Mouse (Mus musculus) adrenal gland, postnatal 36 days (tissue): ENCODE results near the gene Frmd4a. TPM values are rescaled to one million over a fixed set of nuclear protein-coding genes. Genes with fewer than 3 reads are reported as not detected.

Experiments used
- DNase-seq, 2 experiments: peaks; one replicate each; pipeline ENCODE4 v3.0.0; 2021; ENCODE audit warnings: mixed read lengths in 1 of 2
- total RNA-seq, 2 experiments: library from RNA; stranded (reverse); gene quantifications; 2 replicates each; pipeline ENCODE4 v1.2.3; 2021

Frmd4a gene
- total RNA-seq, 2 experiments from 2014 or later, result 11.1 to 18.8 TPM

DNA sequence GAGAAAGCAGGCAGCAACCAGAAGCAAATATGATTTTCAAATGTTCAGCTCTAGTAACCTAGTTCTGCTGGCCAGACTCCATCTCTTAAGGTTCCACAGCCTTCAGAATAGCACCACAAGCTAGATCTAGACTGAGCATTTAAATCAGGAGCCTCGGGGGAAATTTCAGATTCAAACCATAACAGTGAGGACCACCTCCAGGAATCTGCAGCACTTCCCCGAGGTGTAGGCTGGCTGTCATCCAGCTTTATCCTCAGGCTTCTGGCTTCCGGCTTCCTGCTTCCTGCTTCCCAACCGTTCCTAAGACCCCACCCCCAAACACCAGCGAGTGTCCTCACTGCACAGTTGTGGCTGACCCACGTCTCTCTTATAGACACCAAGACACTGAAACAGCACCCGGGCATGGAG, 374.2 kb downstream of the Frmd4a start:
- peak in 1 of 2 experiments; percentile 41 for DNase-seq

DNA sequence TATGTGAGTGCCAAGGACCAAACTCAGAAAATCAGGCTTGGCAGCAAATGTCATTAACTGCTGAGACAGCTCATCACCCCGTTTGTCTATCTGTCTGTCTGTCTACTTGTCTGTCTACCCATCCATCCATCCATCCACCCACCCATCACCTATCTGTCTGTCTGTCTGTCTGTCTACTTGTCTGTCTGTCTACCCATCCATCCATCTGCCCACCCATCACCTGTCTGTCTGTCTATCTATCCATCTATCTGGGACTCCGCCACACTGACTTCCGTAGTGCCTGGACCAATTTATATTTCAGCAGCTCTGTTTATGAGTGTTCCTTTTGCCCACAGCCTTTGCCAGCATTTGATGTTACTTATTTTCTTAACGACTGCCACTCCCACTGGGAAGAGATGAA, 375.5 kb downstream of the Frmd4a start:
- no peak for DNase-seq

DNA sequence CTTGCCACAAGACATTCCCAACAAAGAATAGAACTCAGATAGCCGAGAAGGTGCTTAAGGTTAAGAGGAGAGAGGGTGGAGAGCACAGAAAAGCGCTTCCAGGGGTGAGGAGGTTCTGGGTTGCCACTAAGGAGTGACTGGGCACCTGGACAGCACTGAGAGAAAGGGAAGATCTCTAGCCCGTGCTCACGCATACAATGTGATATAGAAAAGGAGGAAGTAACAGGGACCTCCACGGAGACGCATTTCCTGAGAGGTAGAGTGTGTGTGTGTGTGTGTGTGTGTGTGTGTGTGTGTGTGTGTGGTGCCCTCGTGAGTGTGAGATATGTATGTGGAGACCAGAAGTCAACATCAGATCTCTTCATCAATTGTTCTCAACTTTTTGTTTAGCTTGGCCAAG, 377.1 kb downstream of the Frmd4a start:
- no peak for DNase-seq

DNA sequence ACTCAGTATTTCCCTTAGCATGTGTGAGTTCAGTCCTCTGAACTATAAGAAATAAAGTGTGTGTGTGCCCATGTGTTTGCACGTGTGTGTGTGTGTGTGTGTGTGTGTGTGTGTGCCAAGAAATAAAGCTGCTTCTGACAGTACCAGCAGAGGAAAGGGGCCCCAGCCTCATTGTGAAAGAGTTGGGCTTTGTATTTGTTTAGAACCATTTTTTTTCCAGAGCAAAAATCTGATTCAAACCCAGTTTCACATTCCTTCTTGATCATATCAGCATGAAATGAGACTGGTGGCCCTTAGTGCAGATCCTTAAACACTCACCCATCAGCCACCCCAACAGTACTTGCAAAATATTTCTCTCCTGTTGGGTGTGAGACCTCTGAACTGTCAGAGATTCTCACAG, 382.2 kb downstream of the Frmd4a start:
- no peak for DNase-seq

DNA sequence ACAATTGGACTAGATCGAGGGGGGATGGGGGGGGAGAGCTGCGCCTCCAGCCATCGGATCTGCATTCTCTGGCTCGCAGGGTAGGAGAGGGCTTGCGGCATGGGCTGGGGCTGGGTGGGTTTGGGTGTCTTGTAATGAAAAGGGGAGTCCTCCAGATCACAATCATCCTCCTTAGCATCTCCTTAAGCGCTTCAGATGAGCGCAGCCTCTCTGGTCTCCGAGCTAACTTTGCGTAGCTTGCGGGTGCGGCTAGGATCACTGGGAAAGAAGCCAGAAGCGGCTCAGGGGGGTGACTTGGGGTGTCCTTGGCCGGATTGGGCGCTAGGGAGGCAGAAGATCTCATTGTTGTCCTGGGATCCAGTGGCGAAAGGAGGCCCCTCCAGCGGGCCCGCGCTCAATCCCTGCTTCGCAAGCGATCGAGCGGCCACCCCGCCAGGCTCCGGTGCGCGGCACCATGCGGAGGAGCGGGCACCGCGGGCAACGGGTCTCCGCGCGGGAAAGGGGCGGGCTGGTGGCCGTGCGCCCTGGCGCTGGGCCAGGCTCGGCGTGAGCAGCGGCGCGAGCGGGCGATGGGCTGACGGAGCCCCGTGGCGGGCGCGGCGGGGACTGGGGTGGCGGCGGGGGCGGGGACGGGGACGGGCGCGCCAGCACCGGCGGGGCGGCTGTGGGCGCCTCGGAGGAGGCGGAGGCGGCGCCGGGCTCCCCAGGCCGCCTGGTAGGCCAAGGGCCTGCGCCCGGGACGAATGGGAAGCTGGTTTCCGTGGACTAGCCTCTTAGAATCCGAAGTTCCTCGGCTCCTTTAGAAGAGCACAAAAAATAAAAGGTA, 383.5 kb downstream of the Frmd4a start:
- DNase-seq, result peak; percentile 72 to 79

DNA sequence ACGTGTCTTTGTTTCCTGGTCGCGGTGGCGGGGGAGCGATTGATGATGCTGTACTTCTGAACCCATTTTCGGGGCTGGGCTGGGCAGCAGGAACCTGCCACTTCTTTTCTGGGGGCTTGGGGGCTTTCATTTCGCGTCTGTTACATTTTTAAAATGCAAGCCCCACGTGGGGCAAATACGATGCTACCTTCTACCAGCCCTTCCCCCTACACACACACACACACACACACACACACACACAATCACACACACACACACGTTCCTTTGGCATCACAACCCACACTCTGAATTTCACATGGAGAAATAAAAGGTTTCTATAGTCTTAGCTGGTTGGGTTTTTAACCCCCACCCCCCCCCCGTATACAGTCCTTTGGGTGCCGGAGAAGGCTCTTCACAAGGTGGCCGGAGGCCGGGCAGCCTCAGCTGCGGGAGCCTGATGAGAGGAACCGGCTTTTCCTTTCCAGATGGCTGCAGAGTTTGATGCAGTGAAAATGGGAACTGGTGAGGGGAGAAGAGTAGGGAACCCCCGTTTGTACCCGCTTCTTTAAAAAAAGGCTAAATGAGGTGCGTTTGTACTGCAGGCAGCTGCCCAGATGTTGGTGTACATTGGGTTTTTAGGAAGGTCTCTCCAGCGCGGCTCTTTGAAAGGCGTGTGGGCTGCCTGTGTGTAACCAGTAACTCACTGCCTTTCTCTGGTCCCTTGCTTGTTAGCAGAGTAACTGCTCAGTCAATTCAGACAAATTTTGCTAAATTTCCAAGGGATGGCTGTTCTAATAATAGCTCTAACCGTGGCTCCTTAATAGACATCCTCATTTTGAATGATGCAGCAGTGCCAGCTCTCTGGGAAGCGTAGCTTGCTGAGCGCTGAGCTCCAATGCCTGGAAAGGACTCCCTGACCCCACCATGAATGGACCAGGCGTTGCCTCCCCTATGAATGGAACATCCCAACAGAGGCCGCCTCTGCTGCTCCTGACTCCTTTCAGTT, 384.4 kb downstream of the Frmd4a start:
- peak; percentile 17 to 27 for DNase-seq

DNA sequence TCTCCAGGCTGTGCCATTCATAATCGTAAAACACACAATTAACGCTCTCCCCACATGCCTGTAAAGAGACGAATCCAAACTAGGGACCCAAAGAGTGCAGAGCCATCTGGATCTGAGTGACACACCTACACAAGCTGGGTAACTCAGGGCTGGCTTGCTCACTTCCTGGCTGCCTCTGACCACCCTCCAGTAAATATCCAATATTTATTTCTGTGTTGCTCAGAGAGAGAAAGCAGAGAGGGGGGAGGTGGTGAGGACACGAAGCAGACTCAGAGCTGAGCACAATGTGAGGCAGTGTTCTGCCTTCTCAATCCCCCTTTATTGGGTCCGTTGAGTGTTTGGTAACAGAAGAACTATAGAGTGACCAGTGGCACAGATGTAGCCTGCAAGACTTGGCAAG, 389.5 kb downstream of the Frmd4a start:
- no peak for DNase-seq

DNA sequence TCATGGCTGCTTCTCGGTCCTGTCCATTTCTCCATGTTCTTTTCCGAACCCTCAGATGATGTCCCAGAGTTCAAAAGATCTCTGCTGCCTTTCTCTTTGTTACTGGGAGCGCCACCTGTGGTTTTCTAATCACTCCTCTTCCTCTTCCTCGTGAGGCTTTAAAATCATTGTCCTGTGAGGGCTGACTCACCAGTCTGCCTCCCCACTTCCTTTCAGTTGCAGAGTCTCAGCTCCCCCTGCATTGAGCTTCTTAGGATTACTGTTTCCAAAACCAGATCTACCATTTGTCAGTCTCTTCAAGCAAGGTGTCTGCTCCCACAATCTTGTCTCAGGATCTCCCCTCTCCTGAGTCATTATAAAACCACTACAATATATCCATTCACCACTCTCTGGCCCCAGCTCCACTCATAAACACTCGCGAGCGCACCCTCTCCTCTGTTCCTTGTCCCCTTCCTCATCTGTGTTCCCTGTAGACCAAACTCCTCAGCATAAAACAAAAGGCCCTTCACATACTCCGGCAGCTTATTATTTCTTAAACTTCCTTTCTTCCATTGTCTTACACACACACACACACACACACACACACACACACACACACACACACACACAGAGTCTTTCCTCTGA, 392.4 kb downstream of the Frmd4a start:
- DNase-seq, result no peak

DNA sequence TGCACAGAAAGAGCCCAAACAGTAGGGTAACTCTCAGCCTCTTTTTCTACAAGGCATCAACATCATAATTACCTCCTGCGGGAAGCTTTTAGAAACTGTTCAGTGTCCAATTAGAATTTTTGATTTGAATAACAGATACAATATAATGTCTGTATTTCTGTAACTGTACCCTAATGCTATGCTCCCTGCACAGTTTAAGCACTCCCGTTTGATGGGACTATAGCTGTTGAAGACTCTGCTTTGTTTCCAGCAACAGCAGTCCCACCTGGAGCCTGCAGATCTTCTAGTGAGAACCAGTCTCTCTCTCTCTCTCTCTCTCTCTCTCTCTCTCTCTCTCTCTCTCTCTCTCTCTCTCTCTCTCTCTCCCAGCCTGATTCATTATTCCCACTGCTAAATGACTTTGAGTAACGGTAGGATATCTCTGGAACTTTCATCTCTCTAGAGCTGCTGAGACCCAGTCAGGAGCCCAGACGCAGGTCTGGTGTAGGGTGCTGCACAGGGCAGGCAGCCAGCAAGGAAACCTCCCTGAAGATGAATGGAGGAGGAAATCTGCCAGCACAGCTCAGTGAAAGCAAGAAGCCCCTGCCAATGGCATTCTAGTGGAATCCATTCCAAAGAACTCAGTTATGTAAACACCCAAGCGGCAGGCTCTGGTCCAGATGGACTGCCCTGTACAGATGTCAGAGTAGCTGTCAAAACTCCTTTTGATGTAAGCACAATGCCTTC, 395.5 kb downstream of the Frmd4a start:
- peak; percentile 31 to 59 for DNase-seq

DNA sequence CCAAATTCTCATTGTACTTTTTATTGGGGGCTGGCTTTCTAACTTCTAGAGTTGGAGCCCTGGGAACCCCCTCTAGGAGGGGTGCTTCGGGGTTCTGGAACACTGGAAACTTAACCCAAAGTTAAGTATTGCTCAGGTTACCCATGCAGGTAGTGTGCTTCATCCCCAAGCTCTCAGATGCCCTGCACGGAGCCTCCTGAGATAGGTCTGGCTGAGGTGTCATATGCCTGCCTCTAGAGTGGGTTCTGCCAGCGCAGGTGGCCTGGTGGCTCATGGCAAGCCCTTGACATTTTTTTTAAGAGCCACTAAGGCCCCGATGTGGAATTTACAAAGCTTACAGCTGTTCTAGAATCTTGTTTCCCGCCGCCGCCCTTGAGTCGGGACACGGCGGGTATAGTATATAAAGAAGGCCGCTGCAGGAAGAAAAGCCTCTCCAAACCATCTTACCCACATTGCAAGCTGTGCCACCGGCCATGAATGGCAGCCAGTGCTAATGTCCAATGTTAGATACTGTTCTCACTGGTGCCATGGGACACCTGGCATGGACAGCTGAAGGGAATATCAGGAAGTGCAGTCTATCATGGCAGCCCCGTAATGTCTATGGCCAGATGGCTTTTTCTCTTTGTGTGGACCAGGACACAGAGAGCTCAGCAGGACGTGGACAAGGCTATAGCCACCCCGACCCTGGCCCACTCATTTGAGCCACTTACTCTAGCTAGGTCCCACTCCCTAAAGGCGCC, 396.2 kb downstream of the Frmd4a start:
- no peak for DNase-seq

DNA sequence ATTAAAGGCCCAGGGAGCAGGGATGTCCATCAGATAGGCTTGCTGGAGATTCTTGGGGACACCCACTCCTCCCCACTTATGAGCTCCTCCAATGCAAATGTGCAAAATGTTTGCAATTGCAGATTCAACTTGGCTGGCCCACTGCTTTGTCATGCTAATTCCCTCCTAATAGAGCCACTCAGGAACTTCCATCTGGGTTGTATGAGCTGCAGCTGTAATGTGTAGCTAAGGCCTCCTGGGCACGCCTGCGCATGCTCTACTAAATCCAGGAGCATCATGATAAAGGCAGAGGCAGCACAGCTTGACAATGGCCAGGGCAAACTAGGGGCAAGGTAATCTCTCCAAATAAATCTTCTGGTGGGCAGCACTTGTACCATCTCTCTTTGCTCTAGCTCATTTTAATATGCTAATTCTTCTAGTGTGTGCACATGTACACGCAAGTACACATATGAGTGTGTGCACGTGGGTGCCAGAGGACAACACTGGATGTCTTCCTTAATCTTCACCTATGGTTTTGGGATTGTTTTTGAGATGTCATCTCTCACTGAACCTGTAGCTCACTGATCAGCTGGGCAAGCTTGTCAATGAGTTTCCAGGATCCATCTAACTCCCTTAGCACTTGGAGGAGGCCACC, 403.3 kb downstream of the Frmd4a start:
- DNase-seq, result no peak

DNA sequence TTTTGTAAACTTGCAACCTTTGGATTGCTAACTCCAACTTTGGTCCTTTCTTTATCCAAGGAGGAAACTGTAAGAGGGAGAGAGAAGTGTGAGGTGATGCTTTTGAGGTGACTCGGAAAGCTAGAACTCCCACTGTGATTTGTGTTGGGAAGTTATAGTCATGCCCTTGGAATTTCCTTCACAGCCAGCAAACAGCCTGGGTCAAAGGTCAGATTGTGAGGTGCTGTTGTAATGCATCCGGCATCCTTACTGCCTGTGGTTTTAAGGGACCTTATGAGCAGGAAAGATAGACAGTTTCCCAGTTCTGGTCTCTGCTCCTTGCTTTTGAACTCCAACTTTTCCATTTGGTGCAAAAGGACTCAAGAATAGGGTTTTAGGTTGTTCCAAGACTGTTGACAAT, 404.2 kb downstream of the Frmd4a start:
- peak in 1 of 2 experiments; percentile 16 for DNase-seq

DNA sequence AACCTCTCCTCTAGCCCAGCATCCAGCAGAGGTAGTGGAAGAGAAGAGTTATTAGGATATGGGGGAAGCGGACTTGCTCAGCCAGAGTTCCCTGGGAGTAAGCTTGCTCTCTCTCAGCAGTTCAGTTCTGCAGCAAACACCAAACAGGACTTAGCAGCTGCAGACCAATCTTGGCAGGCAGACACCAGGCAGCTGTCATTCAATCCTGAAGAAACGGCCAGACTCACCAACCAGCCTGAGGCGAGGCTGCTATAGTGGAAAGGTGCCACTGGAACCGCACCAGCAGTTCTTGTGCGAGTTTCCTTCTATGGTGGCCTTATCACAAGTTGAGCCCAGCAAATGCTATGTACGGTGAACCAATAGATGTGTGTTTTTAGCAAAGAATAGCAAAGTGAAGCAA, 406.4 kb downstream of the Frmd4a start:
- no peak for DNase-seq

DNA sequence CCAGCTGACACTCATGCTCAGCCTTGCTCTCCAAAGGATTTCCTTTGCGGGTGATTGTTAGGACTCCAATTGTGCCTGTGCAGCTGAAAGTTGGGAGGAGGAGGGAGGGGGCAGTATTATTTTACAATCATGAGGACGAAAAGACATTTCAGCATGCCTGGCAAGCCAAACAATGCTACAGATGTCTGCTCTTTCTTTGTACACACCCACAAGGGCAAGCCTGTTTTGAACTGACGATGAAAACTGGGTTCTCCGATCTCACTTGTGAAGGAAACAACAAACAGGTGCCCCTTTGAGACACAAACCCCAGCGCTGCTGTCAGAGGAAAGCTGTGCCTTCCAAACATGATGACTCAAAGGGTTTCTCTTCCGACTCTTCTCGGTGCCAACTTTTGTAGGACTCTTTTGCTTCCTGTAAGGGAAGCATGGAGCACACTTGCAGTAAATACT, 410.9 kb downstream of the Frmd4a start:
- DNase-seq, result no peak

DNA sequence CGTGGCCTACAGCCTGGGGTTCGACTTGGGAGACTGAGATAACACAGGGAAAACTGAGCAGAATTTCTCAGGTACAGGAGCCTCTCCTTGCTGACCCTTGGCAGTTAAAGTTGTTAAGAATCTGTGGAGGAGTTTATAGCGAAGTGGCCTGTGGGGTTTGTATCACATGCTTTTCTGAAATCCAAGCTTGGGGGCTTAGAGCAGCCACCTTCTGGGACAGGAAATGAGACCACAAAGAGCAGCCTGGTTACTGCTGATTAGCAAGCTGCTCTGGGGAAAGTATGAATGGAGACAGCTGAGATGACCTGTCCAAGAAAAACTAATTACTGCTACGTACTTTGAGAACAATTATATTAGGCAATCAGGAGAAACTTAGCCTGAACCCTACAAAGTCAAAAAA, 415.6 kb downstream of the Frmd4a start:
- DNase-seq, result no peak

DNA sequence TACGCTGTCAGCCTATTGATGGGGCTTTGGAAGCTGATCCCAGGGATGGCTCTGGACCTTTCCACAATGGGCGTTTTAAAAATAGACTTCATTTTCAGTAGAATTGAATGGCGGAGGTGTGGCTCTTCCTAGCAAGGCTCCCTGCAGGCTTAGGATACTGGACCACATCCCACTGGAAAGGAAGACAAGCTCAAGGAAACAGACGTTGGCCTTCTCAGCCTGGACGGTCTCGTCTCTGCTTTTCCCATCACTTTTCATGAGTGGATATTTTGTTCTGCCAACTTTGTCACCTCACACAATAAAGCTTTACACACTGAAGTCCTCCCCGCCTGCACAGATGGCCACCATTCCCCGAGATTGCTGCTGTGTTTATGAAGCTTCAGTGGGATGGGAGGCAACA, 417.5 kb downstream of the Frmd4a start:
- DNase-seq, result no peak

DNA sequence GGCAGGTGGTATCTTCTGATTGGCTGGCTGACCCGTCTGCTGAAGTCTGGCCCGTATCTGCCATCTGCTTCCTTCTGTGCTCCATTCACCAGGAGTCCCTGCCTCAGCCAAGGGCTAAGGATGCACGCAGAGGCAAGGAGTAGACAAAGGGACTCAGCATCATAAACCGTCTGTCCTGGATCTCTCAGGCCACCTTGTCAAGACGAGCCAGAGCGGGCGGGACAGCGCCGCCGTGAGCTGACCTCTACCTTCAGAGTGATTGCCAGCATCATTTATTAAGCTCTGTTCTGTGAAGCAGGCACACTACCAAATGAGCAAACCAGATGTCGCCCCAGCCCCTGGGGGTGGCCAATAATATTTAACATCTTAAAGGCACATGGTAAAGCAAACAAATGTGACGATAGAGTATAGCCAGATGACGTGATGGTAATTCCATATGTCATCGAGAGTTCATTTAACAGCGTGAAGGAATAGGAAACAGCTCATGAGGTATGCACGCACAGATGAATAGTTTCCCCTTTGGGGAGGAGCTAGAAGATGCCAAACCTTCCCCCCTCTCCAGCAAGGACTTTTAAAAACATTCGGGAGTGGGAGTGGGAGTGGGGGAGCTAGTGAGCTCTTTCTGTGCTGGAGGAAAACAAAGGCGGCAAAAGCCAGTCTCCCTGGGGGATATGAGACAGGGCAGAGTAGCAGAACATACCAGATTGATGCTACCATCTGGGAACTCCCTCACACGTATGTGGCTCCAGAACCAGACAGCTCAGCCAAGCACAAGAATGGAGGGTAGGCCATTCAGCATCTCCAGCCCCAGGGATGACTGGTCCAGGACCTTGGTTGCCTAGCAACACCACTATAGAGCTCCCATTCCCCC, 419.1 kb downstream of the Frmd4a start:
- no peak for DNase-seq

DNA sequence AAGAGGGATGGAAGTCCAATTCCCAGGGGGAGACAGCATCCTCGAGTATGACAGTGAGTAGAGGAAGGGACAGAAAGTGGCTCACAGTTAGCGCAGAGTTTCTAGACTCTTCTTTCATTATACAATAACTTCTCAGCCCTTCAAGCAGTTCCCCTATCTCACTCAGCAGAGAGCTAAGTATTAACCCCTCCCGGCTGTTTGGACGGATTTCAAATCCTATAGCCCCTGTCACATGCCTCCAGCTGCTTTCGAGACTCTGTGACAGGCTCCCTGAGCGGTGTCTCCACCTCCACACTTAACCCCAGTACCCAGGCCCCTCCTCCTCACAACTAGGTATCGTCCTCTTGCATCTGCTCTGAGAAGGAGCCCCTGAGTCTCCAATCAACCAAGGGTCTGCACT, 421.2 kb downstream of the Frmd4a start:
- no peak for DNase-seq

DNA sequence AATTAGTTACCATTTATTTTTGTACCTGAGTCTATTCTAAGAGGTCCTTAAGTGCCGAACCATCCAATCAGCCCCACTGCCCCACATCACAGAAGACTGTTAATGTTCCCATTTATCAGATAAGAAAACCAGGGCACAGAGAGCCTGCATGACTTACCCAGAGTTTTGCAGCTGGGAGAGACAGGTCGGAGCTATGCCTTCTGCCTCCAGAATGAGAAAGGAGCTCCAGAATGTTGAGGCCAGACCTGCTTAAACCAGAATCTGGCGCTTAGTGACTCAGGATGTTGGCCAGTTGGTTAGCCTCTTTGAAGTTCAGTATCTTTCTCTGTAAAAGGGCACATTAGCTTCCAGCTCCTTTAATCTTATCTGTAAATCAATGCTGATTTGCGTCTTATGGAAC, 422.4 kb downstream of the Frmd4a start:
- DNase-seq, result no peak

DNA sequence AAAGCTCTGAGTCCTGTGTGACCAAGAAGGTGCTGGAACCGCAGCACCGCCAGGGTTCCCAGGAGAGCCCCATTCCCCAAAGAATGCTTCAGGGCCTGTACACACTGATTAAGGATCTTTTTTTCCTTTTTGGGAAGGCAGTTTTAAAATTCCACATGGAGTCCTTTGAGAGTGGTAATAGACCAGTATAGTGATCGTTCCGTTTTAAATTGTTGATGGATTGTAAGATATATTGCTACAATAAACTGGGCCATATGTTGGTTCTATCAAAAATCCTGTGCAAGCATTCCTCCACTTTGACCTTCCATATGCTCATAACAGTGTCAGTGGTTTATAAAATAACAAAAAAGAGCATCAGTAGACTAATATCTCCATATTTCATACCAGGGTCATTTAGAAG, 424.3 kb downstream of the Frmd4a start:
- no peak for DNase-seq
